In the genomic region with DNA sequence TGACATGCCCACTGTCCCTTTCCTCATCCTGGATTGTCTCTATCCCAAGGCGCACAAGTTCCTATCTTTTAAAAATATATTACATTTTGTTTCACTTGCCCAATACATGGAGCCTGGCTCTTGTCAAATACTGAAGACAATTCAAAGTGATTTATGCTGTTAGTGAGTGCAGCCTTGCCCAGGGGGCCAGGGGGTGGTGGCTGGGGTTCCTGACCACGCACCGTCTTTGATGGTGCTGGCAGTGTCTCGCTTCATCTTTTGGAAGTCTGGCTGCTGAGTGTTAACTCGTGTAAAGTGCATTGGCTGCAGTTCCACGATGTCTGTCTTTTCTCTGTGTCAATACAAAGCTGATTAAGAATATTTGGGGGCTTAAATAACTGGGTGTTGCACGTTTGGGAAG, we compare ENCODE assay signal across 28 mouse cellular contexts. TPM values are rescaled to one million over a fixed set of nuclear protein-coding genes. Genes with fewer than 3 reads are reported as not detected.
A peak's percentile ranks its signal among the peaks of the same experiment; 100 is the strongest.
DNase-seq lines count a peak whose midpoint lies in the region; ATAC-seq and TF ChIP-seq lines count a peak whose summit lies in the region.
"Had no signal": no experiment of that assay in that cellular context is flagged by ENCODE, and none has a peak within 500 bp of the region (broad histone marks: within the 10 kb centered on the region; RNA-seq: fewer than 3 reads in every experiment).

No protein-coding gene starts in this region.

- no peak for ATAC-seq in heart, embryonic 11.5 days (replicated peaks; ENCODE audit: insufficient number of reproducible peaks, low FRiP score, low TSS enrichment)
- ATAC-seq in heart, embryonic 14.5 days (ENCODE audit: insufficient number of reproducible peaks, insufficient read depth, low FRiP score, low read depth): no peak
- peak; percentile 37; the same call in 1 of the 2 replicates for ATAC-seq in heart, postnatal 0 days (ENCODE audit: insufficient read depth, low read depth)
- ATAC-seq in megakaryocyte progenitor cell, adult 5-6 weeks (replicated peaks; ENCODE audit: poor library complexity): no peak
- ATAC-seq: activated CD4-positive, CD25-positive, alpha-beta regulatory T cell, adult 4 months; CD4-positive, CD25-positive, alpha-beta regulatory T cell, adult 4 months; forebrain, embryonic 13.5 days; forebrain, postnatal 0 days; hindbrain, embryonic 16.5 days; intestine, embryonic 15.5 days had no signal

- no peak for TF ChIP-seq CTCF in heart, adult 2 months (IDR thresholded peaks at IDR 0.05)
- no peak for TF ChIP-seq CTCF in heart, postnatal 0 days (IDR thresholded peaks at IDR 0.05; ENCODE audit: low read depth)

- no peaks in the 10 kb centered on the region for H3K79me2 ChIP-seq in heart, adult 2 months (replicated peaks; ENCODE audit: control insufficient read depth, insufficient read depth, low read length)

- H3K27ac ChIP-seq in heart, adult 2 months: peak overlapping the region; percentile 20; the same call in 1 of the 2 replicates
- H3K27ac ChIP-seq in heart, embryonic 11.5 days (ENCODE audit: low read depth, low read length): no peak overlapping the region; the same call in 1 of the 2 replicates
- H3K27ac ChIP-seq in heart, embryonic 14.5 days (replicated peaks in 1 of 2; ENCODE audit: control insufficient read depth in 1 of 2, insufficient read depth in 1 of 2, low read depth in 2 of 2, low read length in 2 of 2): peak overlapping the region; percentile 63 to 81
- H3K27ac ChIP-seq in heart, postnatal 0 days (ENCODE audit: low read depth): peak overlapping the region; percentile 88
- H3K27ac ChIP-seq: embryonic facial prominence, embryonic 10.5 days; embryonic facial prominence, embryonic 13.5 days; forebrain, embryonic 13.5 days; gastrocnemius, adult 2 months; hindbrain, embryonic 10.5 days; hindbrain, embryonic 13.5 days; intestine, embryonic 15.5 days; kidney, embryonic 15.5 days had no signal

- 52% methylated on average over 7 of the region's 7 CpGs for WGBS in heart, adult 2 months
- WGBS in heart, embryonic 11.5 days (ENCODE audit: insufficient replicate concordance): 33% methylated on average over 7 of the region's 7 CpGs
- WGBS in heart, embryonic 14.5 days: 23% methylated on average over 7 of the region's 7 CpGs
- WGBS in heart, postnatal 0 days: 29% methylated on average over 7 of the region's 7 CpGs

- no peaks in the 10 kb centered on the region for H3K4me1 ChIP-seq in heart, adult 2 months (ENCODE audit: control insufficient read depth, insufficient read depth, low read length)
- peaks cover 18% of the 10 kb centered on the region for H3K4me1 ChIP-seq in heart, embryonic 11.5 days (ENCODE audit: control insufficient read depth, insufficient read depth, low read length)
- H3K4me1 ChIP-seq in heart, embryonic 14.5 days (ENCODE audit: control insufficient read depth in 2 of 2, insufficient read depth in 2 of 2, low read length in 2 of 2): peaks cover 16 to 27% of the 10 kb centered on the region in 2 experiments
- peaks cover 13% of the 10 kb centered on the region for H3K4me1 ChIP-seq in heart, postnatal 0 days (ENCODE audit: control insufficient read depth, insufficient read depth)
- H3K4me1 ChIP-seq: embryonic facial prominence, embryonic 13.5 days; hindbrain, embryonic 13.5 days; intestine, embryonic 15.5 days; kidney, embryonic 15.5 days had no signal

- intact Hi-C loops in heart, adult 2 months (cut with DNase I): no loop called here

- H3K9me3 ChIP-seq in heart, embryonic 11.5 days (replicated peaks; ENCODE audit: control insufficient read depth, low read length): no peaks in the 10 kb centered on the region
- H3K9me3 ChIP-seq in heart, embryonic 14.5 days (ENCODE audit: control insufficient read depth, low read length): no peaks in the 10 kb centered on the region
- no peaks in the 10 kb centered on the region for H3K9me3 ChIP-seq in heart, postnatal 0 days (replicated peaks; ENCODE audit: control insufficient read depth, low read length)
- H3K9me3 ChIP-seq: embryonic facial prominence, embryonic 10.5 days; embryonic facial prominence, embryonic 13.5 days; forebrain, embryonic 13.5 days; hindbrain, embryonic 10.5 days; hindbrain, embryonic 13.5 days; intestine, embryonic 15.5 days; kidney, embryonic 15.5 days had no signal

- no peaks in the 10 kb centered on the region for H3K27me3 ChIP-seq in heart, adult 2 months (ENCODE audit: control insufficient read depth, insufficient read depth, low read length)
- H3K27me3 ChIP-seq in heart, embryonic 11.5 days (ENCODE audit: control insufficient read depth, insufficient read depth, low read length): no peaks in the 10 kb centered on the region
- H3K27me3 ChIP-seq in heart, embryonic 14.5 days (ENCODE audit: control insufficient read depth, insufficient read depth, low read length): no peaks in the 10 kb centered on the region
- H3K27me3 ChIP-seq in heart, postnatal 0 days (ENCODE audit: control insufficient read depth, insufficient read depth, low read length): no peaks in the 10 kb centered on the region
- H3K27me3 ChIP-seq: embryonic facial prominence, embryonic 13.5 days; forebrain, embryonic 13.5 days; hindbrain, embryonic 13.5 days; intestine, embryonic 15.5 days; kidney, embryonic 15.5 days had no signal

- no peaks in the 10 kb centered on the region for H3K36me3 ChIP-seq in heart, adult 2 months (ENCODE audit: control insufficient read depth, insufficient read depth, low read length)
- H3K36me3 ChIP-seq in heart, embryonic 11.5 days (ENCODE audit: control insufficient read depth, insufficient read depth, low read length): no peaks in the 10 kb centered on the region
- H3K36me3 ChIP-seq in heart, embryonic 14.5 days (ENCODE audit: control insufficient read depth, insufficient read depth, low read length): no peaks in the 10 kb centered on the region
- H3K36me3 ChIP-seq in heart, postnatal 0 days (replicated peaks; ENCODE audit: control insufficient read depth, insufficient read depth, low read length): no peaks in the 10 kb centered on the region
- H3K36me3 ChIP-seq: embryonic facial prominence, embryonic 10.5 days; embryonic facial prominence, embryonic 13.5 days; hindbrain, embryonic 10.5 days; hindbrain, embryonic 13.5 days; intestine, embryonic 15.5 days; kidney, embryonic 15.5 days had no signal

- no peak for DNase-seq in heart, adult 2 months
- DNase-seq in heart, adult 8-10 months (ENCODE audit: low spot score): no peak
- no peak for DNase-seq in heart, postnatal 0 days (ENCODE audit: low spot score)
- no peak for DNase-seq in heart, postnatal 4 days
- DNase-seq: adrenal gland, adult 8-10 months; adrenal gland, postnatal 25 days; cerebellum, adult 11-12 months; cerebellum, adult 8-10 months; embryo, embryonic 11 days; forebrain, postnatal 0 days; gastrocnemius, adult 2 months; gastrocnemius, postnatal 14 days; kidney, adult 11 months; kidney, adult 8-10 months had no signal

- no peak overlapping the region for H3K4me2 ChIP-seq in heart, embryonic 11.5 days
- peak overlapping the region; percentile 51 for H3K4me2 ChIP-seq in heart, embryonic 14.5 days (ENCODE audit: low read length)
- no peak overlapping the region for H3K4me2 ChIP-seq in heart, postnatal 0 days (ENCODE audit: low read depth, low read length)
- H3K4me2 ChIP-seq: embryonic facial prominence, embryonic 13.5 days; forebrain, embryonic 13.5 days; hindbrain, embryonic 13.5 days; intestine, embryonic 15.5 days; kidney, embryonic 15.5 days had no signal

- no peak overlapping the region for H3K4me3 ChIP-seq in heart, adult 2 months
- no peak overlapping the region for H3K4me3 ChIP-seq in heart, embryonic 11.5 days (ENCODE audit: low read depth, low read length)
- H3K4me3 ChIP-seq in heart, embryonic 14.5 days (ENCODE audit: control insufficient read depth in 1 of 2, insufficient read depth in 1 of 2, low read depth in 1 of 2, low read length in 2 of 2): no peak overlapping the region
- no peak overlapping the region for H3K4me3 ChIP-seq in heart, postnatal 0 days (ENCODE audit: low read depth, low read length)
- H3K4me3 ChIP-seq: embryonic facial prominence, embryonic 10.5 days; embryonic facial prominence, embryonic 13.5 days; erythroblast, embryonic 14.5 days; forebrain, embryonic 13.5 days; gastrocnemius, adult 2 months; hindbrain, embryonic 10.5 days; hindbrain, embryonic 13.5 days; intestine, embryonic 15.5 days; kidney, embryonic 15.5 days had no signal

- no peak overlapping the region for H3K9ac ChIP-seq in heart, adult 2 months (ENCODE audit: low read depth, low read length)
- no peak overlapping the region for H3K9ac ChIP-seq in heart, embryonic 11.5 days (ENCODE audit: low read depth, low read length)
- peak overlapping the region; percentile 44; the same call in 1 of the 2 replicates for H3K9ac ChIP-seq in heart, embryonic 14.5 days (ENCODE audit: low read length)
- no peak overlapping the region for H3K9ac ChIP-seq in heart, postnatal 0 days (replicated peaks; ENCODE audit: low read depth, low read length)
- H3K9ac ChIP-seq: forebrain, embryonic 13.5 days; forebrain, postnatal 0 days; hindbrain, embryonic 13.5 days; intestine, embryonic 15.5 days; kidney, embryonic 15.5 days had no signal

- no peak for TF ChIP-seq POLR2A in heart, adult 2 months (IDR thresholded peaks at IDR 0.05; ENCODE audit: insufficient read depth, low read depth, low read length)

- TF ChIP-seq EP300 in heart, adult 2 months (IDR thresholded peaks at IDR 0.05; ENCODE audit: insufficient read depth, low read depth, low read length): no peak
- no peak for TF ChIP-seq EP300 in heart, postnatal 0 days (IDR thresholded peaks at IDR 0.05; ENCODE audit: low read depth)

RNA-seq across cellular contexts. Expression of gene Armc2, which starts 13.6 kb away (rescaled TPM):
- 10 to 100 TPM; 16.7 to 22.8 TPM for total RNA-seq in heart, adult 2 months (2021)
- polyA plus RNA-seq in heart, adult 2 months (2012; rRNA removed): 6.4 and 7.1 TPM in 2 replicates
- polyA plus RNA-seq in heart, embryonic 11.5 days (2014; fragmentation: Nextera tagmentation; extraction: Ambion mirVana): 0.82 and 0.86 TPM in 2 replicates
- polyA plus RNA-seq in heart, embryonic 14.5 days (2014; fragmentation: Nextera tagmentation; extraction: Ambion mirVana): 1.4 and 2.2 TPM in 2 replicates
- 10 to 100 TPM; 22.2 to 29.8 (median 28.0) TPM for total RNA-seq in heart, adult 8-10 months (2022)
- 3.3 and 8.5 TPM in 2 replicates for total RNA-seq in heart, postnatal 0 days (2014; rRNA removed; ENCODE audit: low replicate concordance)
- polyA plus RNA-seq in heart, postnatal 0 days (2015; fragmentation: Nextera tagmentation; extraction: Ambion mirVana): 1.7 and 2.7 TPM in 2 replicates
- total RNA-seq in heart, postnatal 4 days (2021): 1 to 10 TPM; 1.2 to 1.6 TPM
- total RNA-seq in megakaryocyte progenitor cell, adult 5-6 weeks (2015): 0.85 and 1.7 TPM in 2 replicates
- 0.46 TPM in 1 of 2 replicates, not detected in the other for total RNA-seq in megakaryocyte progenitor cell, adult 5-6 weeks (2017)
- polyA plus RNA-seq: erythroblast, embryonic 14.5 days had no signal
